Mouse (Mus musculus): ENCODE measurements around the gene Rnaset2a. TPM values are rescaled to one million over a fixed set of nuclear protein-coding genes. Genes with fewer than 3 reads are reported as not detected.

The Rnaset2a gene
- polyA plus RNA-seq (2015; fragmentation: Nextera tagmentation; extraction: Ambion mirVana) = 60.3 and 97.4 TPM in 2 replicates

GRCm38 (mm10) chr17:8147439-8148316, at the start of gene Rnaset2a, which contains the start of gene Gm49673:
Rnaset2a (minus strand) TSS chr17:8148097.
Gm49673 (minus strand) TSS chr17:8147788.

DNA sequence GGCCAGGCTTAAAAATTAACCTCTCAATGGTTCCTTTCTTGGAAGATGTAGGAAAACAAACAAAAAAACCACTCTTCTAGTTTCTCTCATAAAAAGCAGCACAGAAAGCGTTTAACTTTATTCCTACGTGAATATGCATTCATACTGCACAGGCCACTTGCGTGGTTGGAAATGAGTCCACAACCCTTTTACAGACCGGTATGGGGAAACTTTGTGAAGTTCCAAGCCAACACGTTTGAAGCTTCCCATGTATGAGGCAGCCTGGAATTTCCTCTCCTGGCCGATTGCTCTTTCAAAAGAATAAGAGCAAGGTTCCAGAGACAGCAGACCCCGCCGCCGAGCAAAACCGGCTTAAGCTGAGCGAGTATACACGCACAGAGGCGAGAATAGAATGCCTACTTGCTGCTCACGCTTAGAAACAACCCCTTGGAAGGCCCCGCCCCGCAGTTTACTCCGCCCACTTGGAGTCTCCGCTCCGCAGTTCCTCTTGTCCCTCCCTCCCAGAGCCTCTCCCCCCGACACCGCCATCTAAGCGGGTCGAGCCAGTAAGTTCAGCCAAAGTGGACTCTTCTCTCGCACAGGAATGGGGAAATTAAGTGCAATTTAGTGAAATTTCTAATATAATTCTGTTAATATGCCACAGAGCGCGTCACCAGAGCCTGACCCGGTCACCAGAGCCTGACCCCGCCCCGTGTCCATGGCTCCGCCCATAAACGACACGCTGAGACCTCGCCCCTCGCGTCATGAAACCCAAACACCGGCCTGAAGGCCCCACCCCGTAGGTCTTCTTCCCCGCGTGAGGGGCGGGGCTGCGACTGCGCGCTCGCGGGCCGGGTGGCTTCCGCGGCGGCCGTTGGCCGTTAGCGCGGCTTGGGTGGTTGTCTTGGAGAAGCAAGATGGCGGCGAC, 17.1 kb upstream of the Rnaset2a start, which contains the start of gene Fgfr1op:
TSS of gene Fgfr1op (plus strand) at position 801 of the 907 bp plus-strand sequence.

Other genes starting within 250 kb of the Rnaset2a start
- 0.72 and 1.3 TPM in 2 replicates for gene Tagap, start 222.1 kb downstream of the Rnaset2a start, polyA plus RNA-seq (2015; fragmentation: Nextera tagmentation; extraction: Ambion mirVana)
- gene Rsph3a, start 202.5 kb downstream of the Rnaset2a start, polyA plus RNA-seq (2015; fragmentation: Nextera tagmentation; extraction: Ambion mirVana) = 35.9 and 50.0 TPM in 2 replicates
- gene Gm49673, start 309 bp downstream of the Rnaset2a start, polyA plus RNA-seq (2015; fragmentation: Nextera tagmentation; extraction: Ambion mirVana) = 0.35 TPM in 1 of 2 replicates, not detected in the other
- 18.7 and 21.3 TPM in 2 replicates for gene Fgfr1op, start 17.4 kb upstream of the Rnaset2a start, polyA plus RNA-seq (2015; fragmentation: Nextera tagmentation; extraction: Ambion mirVana)
- not detected in 2 replicates for gene Ccr6, start 87.9 kb upstream of the Rnaset2a start, polyA plus RNA-seq (2015; fragmentation: Nextera tagmentation; extraction: Ambion mirVana)
- 373 and 511 TPM in 2 replicates for gene Mpc1, start 134.8 kb upstream of the Rnaset2a start, polyA plus RNA-seq (2015; fragmentation: Nextera tagmentation; extraction: Ambion mirVana)
- gene Sft2d1, start 163.0 kb upstream of the Rnaset2a start, polyA plus RNA-seq (2015; fragmentation: Nextera tagmentation; extraction: Ambion mirVana) = 141 and 183 TPM in 2 replicates
- 0.72 and 2.4 TPM in 2 replicates for gene Prr18, start 189.4 kb upstream of the Rnaset2a start, polyA plus RNA-seq (2015; fragmentation: Nextera tagmentation; extraction: Ambion mirVana)
- gene T2, start 207.9 kb upstream of the Rnaset2a start, polyA plus RNA-seq (2015; fragmentation: Nextera tagmentation; extraction: Ambion mirVana) = 0.21 TPM in 1 of 2 replicates, not detected in the other

Measured in adrenal gland, postnatal 0 days (tissue).